ENCODE assay signal across 28 mouse cellular contexts in the genomic region with DNA sequence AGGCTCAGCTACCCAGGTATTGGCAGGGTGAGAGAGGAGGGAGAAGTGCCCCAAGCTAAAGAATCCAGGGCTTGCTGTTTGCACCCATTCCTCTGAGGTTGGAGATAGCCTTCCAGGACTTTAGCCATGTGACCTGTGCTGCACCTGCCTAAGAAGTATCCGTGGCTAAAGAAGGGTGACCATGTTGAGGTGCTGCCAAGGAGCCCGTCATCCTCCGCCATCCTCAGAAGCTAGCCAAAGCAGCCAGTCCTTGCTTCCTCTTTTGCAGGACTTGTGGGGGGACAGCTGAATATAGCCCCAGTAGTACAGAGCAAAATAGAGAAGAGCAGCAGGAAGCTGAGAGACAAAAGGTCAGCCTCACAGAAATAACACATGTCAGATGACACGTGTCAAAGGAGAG.
A peak's percentile ranks its signal among the peaks of the same experiment; 100 is the strongest.
DNase-seq lines count a peak whose midpoint lies in the region; ATAC-seq and TF ChIP-seq lines count a peak whose summit lies in the region.
"Had no signal": no experiment of that assay in that cellular context is flagged by ENCODE, and none has a peak within 500 bp of the region (broad histone marks: within the 10 kb centered on the region; RNA-seq: fewer than 3 reads in every experiment).

No protein-coding gene starts in this region.

- H3K9ac ChIP-seq in midbrain, embryonic 11.5 days (ENCODE audit: low read length), result no peak overlapping the region
- no peak overlapping the region for H3K9ac ChIP-seq in midbrain, embryonic 13.5 days (replicated peaks)
- H3K9ac ChIP-seq: embryonic facial prominence, embryonic 12.5 days; forebrain, embryonic 13.5 days; forebrain, embryonic 15.5 days; forebrain, postnatal 0 days had no signal

- no peaks in the 10 kb centered on the region for H3K9me3 ChIP-seq in midbrain, embryonic 11.5 days (ENCODE audit: control insufficient read depth, low read length)
- no peaks in the 10 kb centered on the region for H3K9me3 ChIP-seq in midbrain, embryonic 13.5 days
- H3K9me3 ChIP-seq: embryonic facial prominence, embryonic 10.5 days; embryonic facial prominence, embryonic 12.5 days; forebrain, embryonic 13.5 days; forebrain, embryonic 15.5 days; G1E had no signal

- peak; percentile 66 for DNase-seq in heart, adult 11 months
- DNase-seq in heart, adult 9 months (ENCODE audit: low spot score in 2 of 2), result no peak
- peak; percentile 75 for DNase-seq in midbrain, embryonic 11.5 days (ENCODE audit: low spot score, missing footprints)
- peak; percentile 15 for DNase-seq in brain, adult 2 months (ENCODE audit: low read depth, low spot score)
- DNase-seq in left cerebral cortex, adult 11 months (ENCODE audit: low spot score), result no peak
- DNase-seq in thymus, adult 2 months, result no peak
- DNase-seq: adrenal gland, adult 8-10 months; adrenal gland, postnatal 14 days; adrenal gland, postnatal 36 days; B cell, adult 2 months; cerebellum, adult 11 months; cerebellum, adult 18-20 months; cerebellum, adult 8-10 months; cerebellum, adult 9-11 months; cerebellum, postnatal 14 days; cerebellum, postnatal 36 days; forebrain, postnatal 0 days had no signal

- TF ChIP-seq POLR2A in thymus, adult 2 months (IDR thresholded peaks at IDR 0.05; ENCODE audit: control insufficient read depth, extremely low read depth, insufficient read depth, low read length, poor library complexity), result no peak

- no peaks in the 10 kb centered on the region for H3K36me3 ChIP-seq in midbrain, embryonic 11.5 days (ENCODE audit: control insufficient read depth, insufficient read depth, low read length)
- H3K36me3 ChIP-seq in midbrain, embryonic 13.5 days, result no peaks in the 10 kb centered on the region
- H3K36me3 ChIP-seq in thymus, adult 2 months (ENCODE audit: control insufficient read depth, insufficient read depth, low read length), result no peaks in the 10 kb centered on the region
- H3K36me3 ChIP-seq: embryonic facial prominence, embryonic 10.5 days; embryonic facial prominence, embryonic 12.5 days; forebrain, embryonic 15.5 days; G1E had no signal

- 78% methylated on average over 4 of the region's 4 CpGs for WGBS in midbrain, embryonic 11.5 days
- WGBS in midbrain, embryonic 13.5 days, result 88% methylated on average over 4 of the region's 4 CpGs
- WGBS in thymus, adult 2 months, result 61% methylated on average over 4 of the region's 4 CpGs

- no peak overlapping the region for H3K27ac ChIP-seq in midbrain, embryonic 11.5 days (ENCODE audit: low read depth, low read length)
- H3K27ac ChIP-seq in midbrain, embryonic 13.5 days, result no peak overlapping the region
- H3K27ac ChIP-seq in thymus, adult 2 months (ENCODE audit: control insufficient read depth, insufficient read depth, low read length), result no peak overlapping the region
- H3K27ac ChIP-seq: embryonic facial prominence, embryonic 10.5 days; embryonic facial prominence, embryonic 12.5 days; forebrain, embryonic 13.5 days; forebrain, embryonic 15.5 days had no signal

- no peak overlapping the region for H3K4me2 ChIP-seq in midbrain, embryonic 11.5 days
- no peak overlapping the region for H3K4me2 ChIP-seq in midbrain, embryonic 13.5 days (replicated peaks)
- H3K4me2 ChIP-seq: embryonic facial prominence, embryonic 12.5 days; forebrain, embryonic 13.5 days; forebrain, embryonic 15.5 days had no signal

- no peaks in the 10 kb centered on the region for H3K27me3 ChIP-seq in midbrain, embryonic 11.5 days (ENCODE audit: control insufficient read depth, insufficient read depth, low read length)
- H3K27me3 ChIP-seq in midbrain, embryonic 13.5 days, result no peaks in the 10 kb centered on the region
- H3K27me3 ChIP-seq in thymus, adult 2 months (ENCODE audit: control insufficient read depth, insufficient read depth, low read length), result no peaks in the 10 kb centered on the region
- H3K27me3 ChIP-seq: CH12.LX; embryonic facial prominence, embryonic 12.5 days; forebrain, embryonic 13.5 days; forebrain, embryonic 15.5 days had no signal

- no peak for TF ChIP-seq CTCF in thymus, adult 2 months (IDR thresholded peaks at IDR 0.05; ENCODE audit: borderline replicate concordance, control insufficient read depth, extremely low read depth, insufficient read depth, low read length, poor library complexity)

- H3K4me3 ChIP-seq in midbrain, embryonic 11.5 days (ENCODE audit: low read depth, low read length), result no peak overlapping the region
- no peak overlapping the region for H3K4me3 ChIP-seq in midbrain, embryonic 13.5 days (replicated peaks)
- H3K4me3 ChIP-seq in thymus, adult 2 months (ENCODE audit: control insufficient read depth, insufficient read depth, low read length), result no peak overlapping the region
- H3K4me3 ChIP-seq: embryonic facial prominence, embryonic 10.5 days; embryonic facial prominence, embryonic 12.5 days; forebrain, embryonic 13.5 days; forebrain, embryonic 15.5 days had no signal

- no peaks in the 10 kb centered on the region for H3K4me1 ChIP-seq in midbrain, embryonic 11.5 days (ENCODE audit: control insufficient read depth, insufficient read depth, low read length)
- H3K4me1 ChIP-seq in midbrain, embryonic 13.5 days (replicated peaks), result 0 out of 2 replicates have a peak, but pooled peaks cover 2% of the 10 kb centered on the region
- no peaks in the 10 kb centered on the region for H3K4me1 ChIP-seq in thymus, adult 2 months (replicated peaks; ENCODE audit: control insufficient read depth, insufficient read depth, low read length)
- H3K4me1 ChIP-seq: embryonic facial prominence, embryonic 10.5 days; embryonic facial prominence, embryonic 12.5 days; forebrain, embryonic 15.5 days had no signal

- no peak for ATAC-seq in midbrain, embryonic 11.5 days (ENCODE audit: low FRiP score)
- no peak for ATAC-seq in midbrain, embryonic 13.5 days
- 0 out of 2 replicates have a peak, but pooled peaks have one; percentile 31 for ATAC-seq in megakaryocyte progenitor cell, adult 5-6 weeks (replicated peaks; ENCODE audit: poor library complexity)
- ATAC-seq: activated CD4-positive, CD25-positive, alpha-beta regulatory T cell, adult 4 months; CD4-positive, CD25-positive, alpha-beta regulatory T cell, adult 4 months; forebrain, embryonic 13.5 days; forebrain, embryonic 15.5 days; forebrain, postnatal 0 days; Patski had no signal

Comparison
In these comparisons a context has a peak if more than half of its experiments do, and no peak if none do; other contexts are left out.
1. DNase-seq: peak in heart, adult 11 months (single experiment), midbrain, embryonic 11.5 days (single experiment) and brain, adult 2 months (single experiment); none in heart, adult 9 months (0 of 2), left cerebral cortex, adult 11 months (single experiment) and thymus, adult 2 months (single experiment).